Mouse (Mus musculus): Measurements from ENCODE around the gene D10Wsu102e. TPM values are rescaled to one million over a fixed set of nuclear protein-coding genes. Genes with fewer than 3 reads are reported as not detected.
"Not testable (repeated sequence)": the region's sequence is repeated elsewhere in the genome, so short reads cannot be mapped to it uniquely, and the experiment has no call there.

The D10Wsu102e gene
- polyA plus RNA-seq, 1 experiment from 2014 or later: 0.50 TPM

DNA sequence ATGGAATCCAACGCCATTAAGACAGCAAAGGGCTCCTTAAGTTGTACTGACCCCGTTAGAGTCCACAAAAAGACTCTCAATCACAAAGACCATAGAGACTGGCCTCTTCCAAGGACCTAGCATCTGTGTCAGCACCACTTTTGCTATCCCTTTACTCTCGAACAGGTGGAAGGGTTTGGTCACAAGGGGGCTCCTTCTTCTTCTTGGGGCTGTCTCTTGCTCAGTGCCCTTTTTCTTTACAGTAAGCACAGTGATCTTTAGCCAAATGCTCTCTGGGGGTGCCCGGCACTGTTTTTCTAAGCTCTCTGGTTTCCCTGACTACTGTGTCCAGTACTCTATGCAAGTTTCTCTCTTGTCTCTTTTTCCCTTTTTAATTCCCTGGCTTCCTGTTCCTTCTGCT is 22.5 kb downstream of the D10Wsu102e start:
- Histone ChIP-seq H3K9me3 (replicated peaks; ENCODE audit: low read length) (0 out of 2 replicates have a peak, but pooled peaks cover 5% of the 10 kb centered on the region), H3K9ac (ENCODE audit: low read depth, low read length) (no peak overlapping the region), H3K27me3 (ENCODE audit: insufficient read depth, low read length) (no peaks in the 10 kb centered on the region), H3K4me3 (replicated peaks; ENCODE audit: low read depth, low read length) (no peak overlapping the region), H3K4me2 (ENCODE audit: low read length) (no peak overlapping the region), H3K36me3 (ENCODE audit: insufficient read depth, low read length) (no peaks in the 10 kb centered on the region), H3K4me1 (replicated peaks; ENCODE audit: insufficient read depth, low read length) (no peaks in the 10 kb centered on the region), H3K27ac (no peak overlapping the region)
- WGBS: 80% methylated on average over 4 of the region's 4 CpGs
- no peak for DNase-seq (ENCODE audit: low spot score)
- no peak for TF ChIP-seq CTCF (IDR thresholded peaks at IDR 0.05; ENCODE audit: low read depth)
- no peak for ATAC-seq (replicated peaks; ENCODE audit: low FRiP score, low read depth)

DNA sequence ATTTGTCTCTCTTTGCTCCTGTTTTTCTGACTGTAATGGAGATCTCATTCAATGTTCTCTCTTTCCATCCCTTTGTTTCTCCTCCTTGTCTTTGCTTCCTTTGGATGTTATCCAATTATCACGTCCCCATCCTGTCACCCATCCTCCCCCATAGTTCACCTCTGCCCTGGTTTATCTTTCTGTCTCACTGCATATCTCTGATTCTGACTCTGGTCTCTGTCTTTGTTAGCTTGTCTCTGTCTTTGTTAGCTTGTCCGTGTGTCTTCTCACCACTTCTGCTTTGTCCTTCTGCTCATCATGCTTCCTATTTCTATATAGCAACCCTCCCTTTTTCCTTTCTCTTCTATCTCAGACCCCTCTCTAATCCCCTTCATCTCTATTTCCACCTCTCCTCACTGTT is 23.0 kb downstream of the D10Wsu102e start:
- ATAC-seq (replicated peaks; ENCODE audit: low FRiP score, low read depth) (no peak), DNase-seq (ENCODE audit: low spot score) (no peak)
- 48% methylated on average over 2 of the region's 2 CpGs for WGBS
- Histone ChIP-seq H3K9me3 (replicated peaks; ENCODE audit: low read length) (0 out of 2 replicates have a peak, but pooled peaks cover 5% of the 10 kb centered on the region), H3K4me2 (ENCODE audit: low read length) (no peak overlapping the region), H3K4me3 (replicated peaks; ENCODE audit: low read depth, low read length) (no peak overlapping the region), H3K9ac (ENCODE audit: low read depth, low read length) (no peak overlapping the region), H3K36me3 (ENCODE audit: insufficient read depth, low read length) (no peaks in the 10 kb centered on the region), H3K4me1 (replicated peaks; ENCODE audit: insufficient read depth, low read length) (no peaks in the 10 kb centered on the region), H3K27ac (no peak overlapping the region), H3K27me3 (ENCODE audit: insufficient read depth, low read length) (no peaks in the 10 kb centered on the region)
- TF ChIP-seq CTCF (IDR thresholded peaks at IDR 0.05; ENCODE audit: low read depth): no peak

DNA sequence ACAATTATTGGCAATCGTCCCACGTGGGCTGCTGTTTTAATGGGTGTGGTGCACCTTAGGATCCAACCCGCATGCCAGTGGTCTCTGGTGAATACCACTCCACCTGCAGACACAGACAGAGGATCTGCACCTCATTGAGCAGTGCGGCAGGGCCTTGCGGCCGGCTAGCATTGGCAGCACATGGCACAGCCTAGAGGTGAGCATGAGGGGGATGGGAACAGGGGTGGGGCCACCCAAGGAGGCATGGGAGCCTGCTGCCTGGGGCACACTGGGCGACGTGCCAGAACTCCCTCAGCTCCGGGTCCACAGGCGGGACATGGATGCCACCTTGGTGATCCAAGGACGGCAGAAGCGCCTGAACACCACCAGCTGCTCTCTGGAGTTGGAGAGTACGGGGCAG is 23.8 kb downstream of the D10Wsu102e start:
- H3K36me3 ChIP-seq (ENCODE audit: insufficient read depth, low read length): no peaks in the 10 kb centered on the region
- H3K27me3 ChIP-seq (ENCODE audit: insufficient read depth, low read length): no peaks in the 10 kb centered on the region
- 0 out of 2 replicates have a peak, but pooled peaks cover 5% of the 10 kb centered on the region for H3K9me3 ChIP-seq (replicated peaks; ENCODE audit: low read length)
- 85% methylated on average over 13 of the region's 13 CpGs for WGBS
- DNase-seq (ENCODE audit: low spot score) (no peak), ATAC-seq (replicated peaks; ENCODE audit: low FRiP score, low read depth) (no peak)
- H3K9ac ChIP-seq (ENCODE audit: low read depth, low read length): no peak overlapping the region
- H3K4me2 ChIP-seq (ENCODE audit: low read length): no peak overlapping the region
- no peaks in the 10 kb centered on the region for H3K4me1 ChIP-seq (replicated peaks; ENCODE audit: insufficient read depth, low read length)
- H3K4me3 ChIP-seq (replicated peaks; ENCODE audit: low read depth, low read length): no peak overlapping the region
- no peak for TF ChIP-seq CTCF (IDR thresholded peaks at IDR 0.05; ENCODE audit: low read depth)
- H3K27ac ChIP-seq: no peak overlapping the region

DNA sequence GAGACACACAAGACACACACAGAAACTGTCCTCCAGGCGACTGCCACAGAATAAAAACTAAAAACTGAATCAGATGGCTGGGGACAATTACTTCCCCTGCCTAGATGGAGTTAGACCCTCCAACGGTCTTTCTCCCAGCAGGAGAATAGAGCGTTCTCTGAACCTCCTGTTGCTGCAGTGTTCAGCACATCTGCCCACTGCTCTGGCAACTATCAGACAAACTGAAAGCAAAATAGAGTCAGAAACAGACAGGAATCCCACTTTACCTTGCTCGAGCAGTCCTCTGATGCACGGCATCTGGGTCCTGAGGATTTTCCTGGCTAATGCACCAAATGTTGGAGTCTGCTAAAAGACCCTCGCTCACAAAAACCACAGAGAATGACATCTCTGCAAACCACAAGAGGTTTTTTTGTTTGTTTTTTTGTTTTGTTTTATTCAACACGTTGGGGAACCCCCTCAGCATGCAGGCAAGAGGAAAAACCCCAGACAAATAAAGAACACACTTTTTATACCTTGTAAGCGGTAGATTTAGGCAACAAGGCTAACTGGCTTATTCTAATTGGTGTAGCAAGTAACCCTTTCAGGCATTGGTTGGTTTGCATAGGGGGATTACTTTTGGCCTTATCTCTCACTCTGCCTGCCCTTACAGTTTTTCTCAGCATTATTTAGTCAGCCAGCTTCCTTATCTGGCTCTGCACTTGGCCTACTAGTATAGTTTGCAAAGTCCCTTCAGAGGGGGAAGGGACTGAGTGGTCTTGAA is 24.6 kb downstream of the D10Wsu102e start:
- TF ChIP-seq CTCF (IDR thresholded peaks at IDR 0.05; ENCODE audit: low read depth): no peak
- 94% methylated on average over 8 of the region's 8 CpGs for WGBS
- DNase-seq (ENCODE audit: low spot score) (no peak), ATAC-seq (replicated peaks; ENCODE audit: low FRiP score, low read depth) (no peak)
- Histone ChIP-seq H3K27ac (no peak overlapping the region), H3K4me2 (ENCODE audit: low read length) (no peak overlapping the region), H3K27me3 (ENCODE audit: insufficient read depth, low read length) (no peaks in the 10 kb centered on the region), H3K36me3 (ENCODE audit: insufficient read depth, low read length) (no peaks in the 10 kb centered on the region), H3K4me1 (replicated peaks; ENCODE audit: insufficient read depth, low read length) (no peaks in the 10 kb centered on the region), H3K9me3 (replicated peaks; ENCODE audit: low read length) (0 out of 2 replicates have a peak, but pooled peaks cover 5% of the 10 kb centered on the region), H3K9ac (ENCODE audit: low read depth, low read length) (no peak overlapping the region), H3K4me3 (replicated peaks; ENCODE audit: low read depth, low read length) (no peak overlapping the region)

DNA sequence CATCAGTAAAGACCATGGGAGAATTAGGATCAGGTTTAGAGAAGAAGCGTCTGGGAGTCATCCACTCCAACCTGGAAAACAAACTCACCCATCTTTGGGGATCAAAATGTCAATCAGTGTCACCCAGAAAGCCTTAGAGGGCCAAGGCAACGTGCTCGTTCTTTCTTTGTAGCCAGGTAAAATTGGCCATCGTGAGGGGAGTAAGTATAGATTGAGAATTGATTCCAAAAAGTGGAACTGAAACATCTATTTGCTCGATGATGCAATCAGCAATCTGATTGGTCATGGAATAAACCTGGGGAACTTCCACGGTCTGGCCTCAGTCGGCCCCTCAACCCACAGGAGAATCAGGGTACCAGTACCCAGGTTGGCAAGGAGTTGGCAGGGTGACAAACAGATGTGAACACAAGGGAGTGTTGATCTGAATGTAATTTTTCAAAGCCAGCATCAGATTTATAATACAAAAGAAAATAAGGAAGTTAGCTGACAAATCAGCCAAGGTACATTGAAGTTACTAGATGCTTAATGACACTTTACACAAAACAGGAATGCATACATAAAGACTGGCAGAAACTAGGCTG is 25.4 kb downstream of the D10Wsu102e start:
- no peak overlapping the region for H3K4me2 ChIP-seq (ENCODE audit: low read length)
- 96% methylated on average over 7 of the region's 7 CpGs for WGBS
- ATAC-seq (replicated peaks; ENCODE audit: low FRiP score, low read depth): no peak

DNA sequence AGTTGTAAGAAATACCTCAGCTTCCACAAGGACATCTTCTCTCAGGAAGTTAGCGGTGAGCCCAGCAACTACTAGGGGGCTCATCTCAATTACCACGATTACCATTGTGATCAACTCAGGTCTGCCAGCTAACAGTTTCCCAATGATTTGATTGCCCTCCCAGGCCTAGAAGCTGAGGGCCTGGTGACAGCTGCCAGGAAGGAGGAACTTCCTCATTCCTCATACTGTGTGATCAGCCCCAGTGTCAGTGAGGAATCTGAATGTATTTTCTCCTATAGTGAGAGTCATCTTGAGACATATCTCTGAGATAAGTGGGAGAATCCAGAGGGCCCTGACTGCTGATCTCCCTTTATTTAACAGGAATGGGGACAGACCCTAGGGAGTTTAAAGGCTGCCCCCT is 37.3 kb downstream of the D10Wsu102e start:
- 88% methylated on average over 2 of the region's 2 CpGs for WGBS
- H3K27ac ChIP-seq: no peak overlapping the region
- no peaks in the 10 kb centered on the region for H3K9me3 ChIP-seq (replicated peaks; ENCODE audit: low read length)
- H3K4me2 ChIP-seq (ENCODE audit: low read length): no peak overlapping the region
- H3K36me3 ChIP-seq (ENCODE audit: insufficient read depth, low read length): no peaks in the 10 kb centered on the region
- no peak overlapping the region for H3K4me3 ChIP-seq (replicated peaks; ENCODE audit: low read depth, low read length)
- ATAC-seq (replicated peaks; ENCODE audit: low FRiP score, low read depth) (no peak), DNase-seq (ENCODE audit: low spot score) (no peak)
- no peaks in the 10 kb centered on the region for H3K4me1 ChIP-seq (replicated peaks; ENCODE audit: insufficient read depth, low read length)
- H3K27me3 ChIP-seq (ENCODE audit: insufficient read depth, low read length): no peaks in the 10 kb centered on the region
- TF ChIP-seq CTCF (IDR thresholded peaks at IDR 0.05; ENCODE audit: low read depth): no peak
- no peak overlapping the region for H3K9ac ChIP-seq (ENCODE audit: low read depth, low read length)

More for the DNA sequence above, 25.4 kb downstream of the D10Wsu102e start:
- no peaks in the 10 kb centered on the region for H3K36me3 ChIP-seq (ENCODE audit: insufficient read depth, low read length)
- H3K27me3 ChIP-seq (ENCODE audit: insufficient read depth, low read length): no peaks in the 10 kb centered on the region
- H3K9me3 ChIP-seq (replicated peaks; ENCODE audit: low read length): 0 out of 2 replicates have a peak, but pooled peaks cover 5% of the 10 kb centered on the region
- no peak for DNase-seq (ENCODE audit: low spot score)
- no peak overlapping the region for H3K9ac ChIP-seq (ENCODE audit: low read depth, low read length)
- H3K27ac ChIP-seq: no peak overlapping the region
- TF ChIP-seq CTCF (IDR thresholded peaks at IDR 0.05; ENCODE audit: low read depth): no peak
- no peaks in the 10 kb centered on the region for H3K4me1 ChIP-seq (replicated peaks; ENCODE audit: insufficient read depth, low read length)
- no peak overlapping the region for H3K4me3 ChIP-seq (replicated peaks; ENCODE audit: low read depth, low read length)

DNA sequence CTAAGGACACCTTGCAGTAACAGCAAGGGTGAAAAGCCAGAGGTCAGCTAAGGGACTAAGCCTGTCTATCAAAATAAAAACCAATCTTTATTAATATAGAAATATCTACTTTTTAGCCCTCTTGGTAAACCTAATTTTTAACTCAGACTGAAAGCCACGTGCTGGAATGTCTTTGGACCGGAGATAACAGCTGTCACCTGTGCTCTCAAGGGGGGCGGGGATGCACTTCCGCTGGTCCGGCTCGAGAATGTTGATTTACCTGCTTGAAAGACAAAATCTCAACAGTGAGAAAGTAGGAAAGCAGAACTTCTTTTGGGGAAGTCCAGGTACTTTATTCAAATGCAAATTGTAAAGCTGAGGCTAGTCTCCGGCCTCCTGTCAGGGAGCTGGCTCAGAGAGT is 40.9 kb downstream of the D10Wsu102e start:
- not testable (repeated sequence) for H3K27me3 ChIP-seq (ENCODE audit: insufficient read depth, low read length); ATAC-seq (replicated peaks; ENCODE audit: low FRiP score, low read depth); H3K4me2 ChIP-seq (ENCODE audit: low read length); H3K4me3 ChIP-seq (replicated peaks; ENCODE audit: low read depth, low read length); H3K4me1 ChIP-seq (replicated peaks; ENCODE audit: insufficient read depth, low read length); H3K9ac ChIP-seq (ENCODE audit: low read depth, low read length); H3K27ac ChIP-seq; H3K36me3 ChIP-seq (ENCODE audit: insufficient read depth, low read length); H3K9me3 ChIP-seq (replicated peaks; ENCODE audit: low read length); DNase-seq (ENCODE audit: low spot score)
- WGBS: 86% methylated on average over 6 of the region's 7 CpGs

All from kidney, postnatal 0 days (tissue).